Mouse (Mus musculus) 3134 (cell line): ENCODE measurements at regions not wholly inside any gene's neighbourhood (a gene's known extent, or its start where the extent isn't known, plus 50 kb on each side); places are given as distances from the start of the nearest gene placed in this dataset.

Experiments used
- DNase-seq: peaks from one replicate; pipeline ENCODE4 v3.0.0-alpha.2; 2011; ENCODE audit warnings: low spot score; ENCODE audit not compliant: insufficient read length; ENCODE audit errors: extremely low read depth

GRCm38 (mm10) chr10:19412926-19413325 lies 56.6 kb downstream of the Olig3 start:
- DNase-seq, result no peak

DNA sequence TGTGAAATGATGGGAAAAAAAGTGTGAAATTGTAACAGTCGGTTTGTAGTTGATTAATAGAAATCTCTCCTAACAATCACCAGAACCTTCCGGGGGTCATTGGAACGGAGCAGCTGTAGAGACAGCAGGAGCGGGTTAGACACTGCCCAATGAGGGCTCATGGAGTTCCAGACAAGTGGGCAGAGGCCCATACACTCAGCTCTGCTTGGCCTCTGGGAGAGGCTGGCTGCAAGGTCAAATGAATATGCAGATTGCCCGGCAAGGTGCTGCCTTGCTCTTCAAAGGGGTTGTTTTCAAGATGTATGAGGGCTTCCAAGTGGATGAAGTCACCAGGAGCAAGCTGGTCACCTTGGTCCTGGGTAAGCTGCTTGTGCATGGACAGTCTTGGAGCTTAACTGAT lies 57.6 kb downstream of the Olig3 start:
- no peak for DNase-seq

DNA sequence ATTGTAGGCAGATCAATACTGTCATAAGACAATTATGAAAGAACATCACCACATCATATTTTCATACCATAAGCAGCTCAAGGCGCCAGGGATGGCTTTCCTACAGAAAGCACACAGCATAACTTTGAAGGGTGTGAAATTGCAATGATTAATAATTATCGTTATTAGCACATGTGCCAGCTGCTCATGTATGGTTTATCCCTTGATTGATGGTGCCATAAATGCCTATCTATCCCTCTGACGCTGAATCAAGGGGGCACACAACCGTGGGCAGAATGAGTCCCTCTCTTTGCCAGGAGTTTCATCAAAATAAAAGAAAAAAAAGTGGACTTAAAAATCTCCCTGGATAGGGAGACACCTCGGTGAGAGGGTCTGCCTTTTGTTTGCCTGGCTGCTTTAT lies 58.5 kb downstream of the Olig3 start:
- DNase-seq, result no peak

GRCm38 (mm10) chr10:19424030-19424429 lies 67.7 kb downstream of the Olig3 start:
- no peak for DNase-seq

GRCm38 (mm10) chr10:19424961-19425360 lies 68.6 kb downstream of the Olig3 start:
- no peak for DNase-seq

- DNase-seq, result no peak
Measured at GRCm38 (mm10) chr10:19426835-19427234, 70.5 kb downstream of the Olig3 start.

DNA sequence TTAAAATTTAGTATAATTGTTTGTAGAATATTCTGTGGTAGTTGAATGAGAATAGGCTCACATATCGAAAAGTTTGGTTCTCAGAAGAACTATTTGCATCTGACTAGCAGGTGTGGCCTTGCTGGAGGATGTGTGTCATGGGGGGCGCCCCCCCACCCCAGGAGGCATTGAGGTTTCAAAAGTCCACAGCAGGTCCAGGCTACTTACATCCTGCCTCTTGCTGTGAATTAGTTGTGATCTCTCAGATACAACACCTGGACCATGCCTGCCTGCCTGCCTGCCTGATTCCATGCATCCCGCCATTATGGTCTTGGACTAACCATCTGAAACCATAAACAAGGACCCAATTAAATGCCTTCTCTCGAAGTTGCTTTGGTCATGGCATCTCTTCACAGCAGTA lies 76.2 kb downstream of the Olig3 start:
- no peak for DNase-seq

DNA sequence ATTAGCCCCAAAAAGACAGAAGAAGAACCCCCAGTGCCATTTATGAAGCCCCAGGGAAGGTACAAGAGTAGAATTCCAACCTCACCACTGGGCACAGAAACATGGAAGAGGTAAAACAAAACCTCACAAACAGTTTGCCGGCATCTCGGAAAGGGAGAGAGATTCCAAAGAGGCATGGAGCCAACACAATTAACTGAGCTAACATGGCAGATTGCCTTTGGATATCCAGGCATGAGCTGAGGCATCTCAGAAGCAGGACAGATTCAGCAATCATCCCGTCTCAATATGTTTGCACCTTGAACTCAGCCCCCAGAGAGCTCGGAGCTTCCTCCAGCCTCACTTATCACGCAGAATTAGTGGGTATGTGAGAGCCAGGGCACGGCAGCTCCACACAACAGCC lies 78.3 kb downstream of the Olig3 start:
- DNase-seq, result no peak

DNA sequence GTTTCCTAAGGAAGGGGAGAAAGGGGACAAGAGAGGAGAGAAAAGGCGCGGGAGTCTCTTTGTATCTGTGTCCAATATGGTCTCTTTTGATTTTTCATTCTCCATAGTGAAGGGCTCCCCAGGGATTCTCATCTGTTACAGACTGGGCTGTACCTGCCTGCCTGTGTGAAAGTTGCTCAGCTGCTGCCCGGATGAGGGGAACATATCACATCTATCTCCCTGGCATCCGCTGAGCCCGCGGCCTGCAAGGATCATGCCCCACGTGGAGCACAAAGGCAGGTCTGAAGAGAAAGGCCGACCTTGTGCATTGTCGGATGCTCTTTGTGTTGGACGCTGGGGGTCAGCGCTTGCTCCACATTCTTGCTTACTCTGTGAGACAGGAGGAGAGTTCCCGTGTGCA lies 85.5 kb downstream of the Olig3 start:
- no peak for DNase-seq

GRCm38 (mm10) chr10:19443516-19443915 lies 87.2 kb downstream of the Olig3 start:
- no peak for DNase-seq

GRCm38 (mm10) chr10:19448838-19449559 lies 92.7 kb downstream of the Olig3 start:
- no peak for DNase-seq

DNA sequence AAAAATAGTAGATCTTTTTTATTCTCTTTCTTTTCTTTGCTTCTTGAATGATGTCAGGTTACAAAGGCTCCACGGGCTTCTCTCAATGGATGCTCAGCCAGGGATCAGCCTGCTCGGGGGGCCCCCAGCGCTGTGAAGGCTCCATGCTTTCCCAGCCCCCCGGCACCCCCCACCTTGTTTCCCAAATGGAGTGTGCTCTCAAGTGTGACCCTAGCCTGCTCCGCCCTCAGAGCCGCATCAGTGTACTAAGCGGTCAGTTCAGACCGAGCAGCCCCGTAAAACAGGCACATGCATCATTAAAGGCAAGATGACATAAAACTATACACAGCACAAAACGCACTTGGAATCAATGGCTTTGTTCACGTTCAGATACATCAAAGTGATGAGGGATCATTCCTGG lies 102.7 kb downstream of the Olig3 start:
- DNase-seq, result no peak

GRCm38 (mm10) chr10:19459709-19460108 lies 103.4 kb downstream of the Olig3 start:
- no peak for DNase-seq

DNA sequence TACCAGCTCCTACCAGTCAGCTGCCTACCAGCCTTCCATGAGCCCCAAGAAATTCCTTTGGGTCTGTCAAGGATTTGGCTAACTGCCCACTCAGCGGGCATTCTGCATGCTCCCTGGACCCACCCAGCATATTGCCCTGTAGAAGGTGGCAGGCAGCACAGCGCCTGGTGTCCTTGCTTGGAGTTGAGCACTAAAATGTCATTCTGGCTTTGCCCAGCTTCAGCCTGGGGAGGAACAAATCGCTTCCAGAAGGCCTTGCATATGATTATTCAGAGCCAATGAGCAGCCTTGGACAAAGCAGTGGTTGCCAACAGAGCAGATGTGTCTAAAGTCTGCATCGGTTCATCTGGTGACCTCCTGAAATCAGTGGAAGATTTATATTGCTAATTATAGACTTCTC lies 103.8 kb downstream of the Olig3 start:
- no peak for DNase-seq

DNA sequence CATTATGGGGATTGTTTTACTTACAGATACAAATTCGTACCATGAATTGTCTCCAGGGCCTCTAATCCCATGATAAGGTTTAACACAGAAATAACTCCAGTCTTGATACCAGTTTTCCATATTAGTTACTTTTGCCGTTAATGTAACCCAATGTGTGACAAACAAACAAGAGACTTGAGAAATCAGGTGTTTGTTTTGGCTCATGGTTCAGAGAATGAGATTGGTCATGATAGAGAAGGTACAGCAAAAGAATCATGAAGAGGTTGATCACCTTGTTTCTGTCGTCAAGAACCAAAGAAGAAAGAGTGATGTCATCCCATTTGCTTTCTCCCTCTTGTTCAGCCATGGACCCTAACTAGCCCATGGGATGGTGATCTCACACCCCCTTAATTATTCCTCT lies 107.5 kb downstream of the Olig3 start:
- DNase-seq, result no peak

- no peak for DNase-seq
Measured at GRCm38 (mm10) chr10:19464504-19464903, 108.2 kb downstream of the Olig3 start.

DNA sequence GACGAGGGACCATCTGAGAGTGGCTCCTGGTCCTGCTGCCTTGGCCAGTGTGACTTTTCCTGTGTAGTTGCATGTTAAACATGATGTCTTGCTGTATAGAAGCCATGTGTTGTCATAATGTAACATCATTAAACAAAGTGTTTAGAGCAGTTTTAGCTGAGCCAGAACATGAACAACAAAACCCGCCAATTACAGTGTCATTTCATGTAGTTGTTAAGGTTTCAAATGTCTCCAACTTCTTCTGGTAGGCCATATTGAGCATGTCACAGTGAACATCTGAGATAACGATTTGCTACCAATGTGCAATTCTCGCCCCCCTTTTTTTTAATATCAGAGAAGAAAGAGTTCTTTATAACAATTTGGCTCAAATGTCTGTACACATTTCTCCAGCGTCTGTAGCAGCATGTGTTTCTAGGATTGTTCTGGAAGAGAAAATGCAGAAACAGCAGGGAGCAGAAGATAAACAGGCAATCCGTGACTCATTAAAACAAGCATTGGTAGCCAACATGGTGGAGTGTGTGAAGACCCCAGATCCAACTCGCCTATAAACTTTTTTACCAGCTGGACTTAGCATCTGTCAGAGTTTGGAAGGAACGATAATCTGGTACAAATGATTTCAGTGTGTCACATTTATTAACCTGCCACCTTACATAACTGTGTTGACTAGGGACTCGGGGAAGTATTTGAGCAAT lies 115.2 kb downstream of the Olig3 start:
- no peak for DNase-seq

DNA sequence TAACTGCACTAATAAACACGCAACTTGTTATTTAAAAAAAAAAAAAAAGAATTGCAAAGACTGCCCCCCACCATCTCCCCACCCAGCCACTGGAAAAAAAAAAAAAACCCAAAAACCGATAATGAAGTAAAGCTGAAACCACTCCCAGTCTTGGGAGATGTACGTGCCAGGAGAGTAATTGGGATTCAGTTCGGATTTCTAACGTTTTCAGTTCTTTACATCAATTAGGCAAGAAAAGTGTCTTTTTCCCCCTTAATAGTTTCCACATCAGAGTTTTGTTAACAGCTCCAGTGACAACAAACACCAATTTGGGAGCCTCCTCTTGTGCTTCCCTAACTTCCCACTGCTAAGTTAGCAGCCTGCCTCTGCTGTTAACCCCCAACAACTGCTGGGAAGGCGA lies 115.7 kb downstream of the Olig3 start:
- no peak for DNase-seq

DNA sequence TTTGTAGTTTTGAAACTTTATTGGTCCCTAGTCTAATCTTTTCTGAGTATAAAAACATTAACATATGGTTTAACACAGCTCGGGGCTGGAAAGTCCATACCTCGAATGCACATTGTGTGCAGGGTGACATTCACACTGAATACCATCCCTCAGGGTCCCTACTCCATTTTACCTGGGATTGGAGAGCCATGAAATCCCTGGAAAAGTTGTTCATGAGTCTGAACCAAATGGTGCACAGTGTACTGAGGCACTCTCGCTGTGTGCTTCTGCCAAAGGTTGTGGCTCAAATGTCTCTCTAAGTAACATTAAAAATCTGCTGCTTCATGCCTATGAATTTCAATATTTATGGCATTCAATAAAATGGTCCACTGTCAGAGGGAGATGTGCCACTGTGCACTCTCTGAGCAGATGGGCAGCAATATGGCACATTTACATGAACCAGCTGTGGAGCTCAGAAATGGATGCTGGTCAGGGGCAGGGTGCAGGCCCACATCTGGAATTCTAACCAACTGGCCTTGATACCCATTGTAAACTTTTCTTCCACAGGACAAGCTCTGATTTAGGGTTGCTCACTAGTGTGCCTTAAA lies 116.7 kb downstream of the Olig3 start:
- no peak for DNase-seq

- DNase-seq, result no peak
Measured at GRCm38 (mm10) chr10:19485537-19486135, 106.1 kb upstream of the Ifngr1 start.

DNA sequence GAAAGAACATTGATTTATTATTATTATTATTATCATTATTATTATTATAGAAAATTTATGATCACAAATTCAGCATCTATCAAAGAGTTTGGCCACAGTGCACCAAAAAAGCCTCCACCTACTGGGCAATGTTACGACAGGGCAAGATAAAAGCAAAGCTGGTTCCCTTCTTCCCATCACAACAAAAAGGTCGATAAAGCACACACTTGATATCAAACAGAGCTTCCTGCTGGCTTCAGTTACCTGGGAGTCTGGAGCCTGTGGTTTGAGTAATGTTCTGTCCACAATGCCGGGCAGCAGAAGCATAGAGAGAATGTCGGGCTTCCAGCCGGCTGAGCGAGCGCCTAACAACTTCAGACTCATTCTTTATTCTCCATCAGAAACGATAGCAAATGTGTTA lies 101.2 kb upstream of the Ifngr1 start:
- no peak for DNase-seq
